Mouse (Mus musculus) bone marrow, adult 2 months (tissue): ENCODE data around the gene Shkbp1. TPM values are rescaled to one million over a fixed set of nuclear protein-coding genes. Genes with fewer than 3 reads are reported as not detected.

ENCODE experiments used
- H3K27ac ChIP-seq: fragments of 200-500 bp; 2 replicates; pipeline ENCODE4 v1.5.1; 2012; ENCODE audit warnings: low read depth, mild to moderate bottlenecking, control low read depth, inconsistent platforms, low read length; ENCODE audit not compliant: control insufficient read depth, poor library complexity, insufficient read depth
- H3K4me1 ChIP-seq: fragments of 200-500 bp; 2 replicates; pipeline ENCODE4 v1.6.1; 2011; ENCODE audit warnings: low read length; ENCODE audit not compliant: control insufficient read depth, insufficient read depth
- H3K4me3 ChIP-seq: fragments of 200-500 bp; replicated peaks from 2 replicates; pipeline ENCODE3; 2011; ENCODE audit warnings: mild to moderate bottlenecking, low read depth, low read length, control low read depth; ENCODE audit not compliant: control insufficient read depth
- CTCF ChIP-seq: fragments of 200-500 bp; IDR thresholded peaks from 2 replicates; pipeline ENCODE4 v1.5.1; 2011; ENCODE audit warnings: low read length, control low read depth; ENCODE audit not compliant: control insufficient read depth, insufficient read depth
- POLR2A ChIP-seq: fragments of 200-500 bp; IDR thresholded peaks from 2 replicates; pipeline ENCODE4 v1.6.1; 2011; ENCODE audit warnings: low read depth, mild to moderate bottlenecking, control low read depth, low read length, borderline replicate concordance; ENCODE audit not compliant: control insufficient read depth
- WGBS: fragments of 180-500 bp; shearing (Covaris S2); methylation state at CpG from one replicate; pipeline ENCODE4 v1.1.7; 2018; 5-methylcytosine and 5-hydroxymethylcytosine counted together
- polyA plus RNA-seq: library from polyadenylated mRNA; stranded (reverse); fragments of >200 nt; gene quantifications from 2 replicates; pipeline ENCODE4 v1.2.4, GENCODE M21; 2011; ENCODE audit warnings: low replicate concordance; ENCODE audit not compliant: missing spikeins, insufficient read depth, insufficient read length

Gene Shkbp1
- 44.6 and 80.0 TPM in 2 replicates for polyA plus RNA-seq

- Histone ChIP-seq H3K4me1 (no peaks in the 10 kb centered on the region; the same call in 1 of the 2 replicates), H3K27ac (peak within 1 kb of the TSS; percentile 91), H3K4me3 (peak within 1 kb of the TSS; percentile 80)
- under 1% methylated on average over 34 of the region's 34 CpGs for WGBS
- TF ChIP-seq POLR2A (peak; percentile 57; the same call in 1 of the 2 replicates), CTCF (no peak)
These were observed at the start of gene Shkbp1 for GRCm38 (mm10) chr7:27355745-27356240. Shkbp1 (minus strand) TSS chr7:27356019.

- TF ChIP-seq CTCF (no peak), POLR2A (no peak)
- no peaks in the 10 kb centered on the region for H3K4me1 ChIP-seq
- H3K4me3 ChIP-seq = no peak overlapping the region
- 5% methylated on average over 81 of the region's 81 CpGs for WGBS
- no peak overlapping the region; the same call in 1 of the 2 replicates for H3K27ac ChIP-seq
These were observed 48.6 kb upstream of the Shkbp1 start for GRCm38 (mm10) chr7:27404203-27404942.

GRCm38 (mm10) chr7:27402675-27403074, 46.9 kb upstream of the Shkbp1 start:
- no peak for TF ChIP-seq POLR2A
- TF ChIP-seq CTCF = peak; percentile 85
- no peak overlapping the region for H3K4me3 ChIP-seq
- no peak overlapping the region for H3K27ac ChIP-seq
- no peaks in the 10 kb centered on the region for H3K4me1 ChIP-seq
- WGBS = 9% methylated on average over 16 of the region's 16 CpGs

GRCm38 (mm10) chr7:27400545-27400944, 44.7 kb upstream of the Shkbp1 start:
- H3K4me3 ChIP-seq = no peak overlapping the region
- H3K4me1 ChIP-seq = no peaks in the 10 kb centered on the region
- TF ChIP-seq CTCF (no peak), POLR2A (no peak)
- WGBS = 66% methylated on average over 7 of the region's 7 CpGs
- no peak overlapping the region for H3K27ac ChIP-seq

GRCm38 (mm10) chr7:27397048-27397949, 41.5 kb upstream of the Shkbp1 start:
- H3K4me1 ChIP-seq = no peaks in the 10 kb centered on the region
- TF ChIP-seq CTCF (peak; percentile 74), POLR2A (no peak)
- 21% methylated on average over 26 of the region's 26 CpGs for WGBS
- no peak overlapping the region for H3K27ac ChIP-seq
- H3K4me3 ChIP-seq = no peak overlapping the region

GRCm38 (mm10) chr7:27396184-27397047, 40.6 kb upstream of the Shkbp1 start:
- H3K27ac ChIP-seq = no peak overlapping the region
- TF ChIP-seq POLR2A = no peak
- TF ChIP-seq CTCF = no peak
- H3K4me3 ChIP-seq = no peak overlapping the region
- WGBS = 2% methylated on average over 52 of the region's 68 CpGs
- no peaks in the 10 kb centered on the region for H3K4me1 ChIP-seq

- Histone ChIP-seq H3K4me3 (no peak overlapping the region), H3K27ac (no peak overlapping the region), H3K4me1 (no peaks in the 10 kb centered on the region)
- 8% methylated on average over 22 of the region's 22 CpGs for WGBS
- no peak for TF ChIP-seq CTCF
- TF ChIP-seq POLR2A = no peak
These were observed 39.8 kb upstream of the Shkbp1 start for GRCm38 (mm10) chr7:27395521-27396183.
